Mouse (Mus musculus) activated CD4-positive, CD25-positive, alpha-beta regulatory T cell, adult 9 weeks (primary cell): Measurements from ENCODE around the gene Fam205a4. TPM values are rescaled to one million over a fixed set of nuclear protein-coding genes. Genes with fewer than 3 reads are reported as not detected.

Experiments used
- polyA plus RNA-seq: library from polyadenylated mRNA; unstranded; fragments of 100-300 nt; shearing (Covaris generic); gene quantifications from one replicate; pipeline ENCODE4 v1.2.1, GENCODE M21; 2017

The Fam205a4 gene
- polyA plus RNA-seq = not detected

DNA sequence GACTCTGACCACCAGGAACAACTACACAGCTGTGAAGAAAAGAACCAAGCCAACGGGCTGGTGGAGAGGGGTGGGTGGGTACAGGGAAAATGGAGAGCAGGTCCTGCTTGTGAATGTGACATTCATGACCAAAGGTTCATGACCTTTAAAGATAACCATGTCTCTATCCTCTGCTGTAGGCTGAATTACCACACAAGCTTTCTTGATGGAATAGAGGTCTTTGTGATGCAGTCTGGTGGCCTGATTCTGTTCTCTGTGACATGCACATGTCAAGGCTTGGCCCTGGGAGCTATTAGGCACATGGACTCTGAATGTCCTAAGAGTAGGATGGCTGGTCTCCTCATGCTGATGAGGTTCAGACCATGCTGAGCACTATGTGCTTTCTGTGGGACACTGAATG is at the start of gene Fam205a4:
Gene Fam205a4 (plus strand): TSS at position 301 of the 400 bp plus-strand sequence.

DNA sequence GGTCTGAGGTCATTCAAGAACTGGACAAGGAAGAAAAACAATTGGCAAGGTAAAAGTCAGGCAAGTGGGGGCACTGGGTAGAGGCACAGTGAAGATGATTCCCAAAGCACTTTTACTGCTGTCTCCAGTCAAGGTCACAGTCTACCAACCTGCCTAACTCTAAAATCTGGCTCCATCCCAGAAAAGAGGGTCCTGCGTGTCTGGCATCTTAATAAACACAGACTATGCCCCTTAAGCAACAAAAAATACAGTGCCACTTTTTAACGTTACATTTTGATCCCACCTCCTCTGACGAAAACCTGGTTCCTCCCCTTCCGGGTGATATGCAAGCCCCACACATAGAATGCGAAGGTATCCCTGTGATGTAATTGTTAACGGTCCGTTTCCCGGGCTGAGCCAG is 24.6 kb upstream of the Fam205a4 start, which contains the start of gene Gm20878:
Gene Gm20878 (plus strand): TSS at position 301 of the 400 bp plus-strand sequence.

Other genes starting within 250 kb of the Fam205a4 start
- 142 TPM for gene Dctn3, start 242.9 kb upstream of the Fam205a4 start, polyA plus RNA-seq
- gene Arid3c, start 234.9 kb upstream of the Fam205a4 start, polyA plus RNA-seq = not detected
- 70.8 TPM for gene Galt, start 210.8 kb upstream of the Fam205a4 start, polyA plus RNA-seq
- gene Sigmar1, start 209.9 kb upstream of the Fam205a4 start, polyA plus RNA-seq = 37.0 TPM
- gene Ccl27a, start 191.8 kb upstream of the Fam205a4 start, polyA plus RNA-seq = 7.5 TPM
- not detected for gene Gm21541, start 62.4 kb upstream of the Fam205a4 start, polyA plus RNA-seq
- gene Gm20878, start 24.5 kb upstream of the Fam205a4 start, polyA plus RNA-seq = 1.4 TPM
- gene Gm21093, start 68.7 kb downstream of the Fam205a4 start, polyA plus RNA-seq = not detected
- gene Gm3893, start 125.1 kb downstream of the Fam205a4 start, polyA plus RNA-seq = not detected
- gene Gm13304, start 148.8 kb downstream of the Fam205a4 start, polyA plus RNA-seq = not detected
- gene Gm13306, start 187.4 kb downstream of the Fam205a4 start, polyA plus RNA-seq = not detected
- gene Gm13305, start 202.5 kb downstream of the Fam205a4 start, polyA plus RNA-seq = not detected